In the genomic region with DNA sequence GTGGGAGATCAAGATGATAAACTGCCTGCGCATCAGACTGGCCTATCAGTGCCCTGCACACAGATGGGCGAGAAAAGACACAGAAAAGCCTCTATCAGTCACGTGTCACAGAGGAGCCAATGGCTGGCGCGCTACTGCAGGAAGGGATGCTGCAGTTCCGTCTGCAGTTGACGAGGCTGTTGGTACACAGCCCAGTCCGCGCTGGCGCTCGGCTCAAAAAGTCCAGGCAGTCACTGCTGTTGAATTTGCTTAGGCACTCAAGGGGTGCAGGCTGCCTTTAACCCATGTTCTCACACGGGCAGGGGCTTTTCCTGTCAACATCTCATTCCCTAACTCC, we compare ENCODE assay signal across 8 mouse cellular contexts.
DNase-seq lines count a peak whose midpoint lies in the region; ATAC-seq lines count a peak whose summit lies in the region.

No protein-coding gene starts in this region.

- peak; percentile 100 for ATAC-seq in hindbrain, embryonic 14.5 days (ENCODE audit: low FRiP score)
- peak; percentile 90 for ATAC-seq in megakaryocyte-erythroid progenitor cell, adult 5-6 weeks (replicated peaks; ENCODE audit: low FRiP score, low TSS enrichment, poor library complexity, severe bottlenecking)
- no peak for ATAC-seq in CD4-positive, CD25-positive, alpha-beta regulatory T cell, adult 4 months

- H3K27me3 ChIP-seq in hindbrain, embryonic 14.5 days (ENCODE audit: control insufficient read depth, insufficient read depth, low read length) = no peaks in the 10 kb centered on the region

- peak overlapping the region; percentile 64 for H3K4me2 ChIP-seq in hindbrain, embryonic 14.5 days (replicated peaks)

- no peaks in the 10 kb centered on the region for H3K9me3 ChIP-seq in hindbrain, embryonic 14.5 days (ENCODE audit: control insufficient read depth, low read length)

- intact Hi-C loops in left cerebral cortex, postnatal 10 days (cut with DNase I) = loop anchor here (10.0 kb wide), 1 partner anchor 433 kb away; no protein-coding TSS in a partner anchor

- no peaks in the 10 kb centered on the region for H3K36me3 ChIP-seq in hindbrain, embryonic 14.5 days (replicated peaks; ENCODE audit: control insufficient read depth, insufficient read depth)

- 1% methylated on average over 12 of the region's 12 CpGs for WGBS in hindbrain, embryonic 14.5 days

- DNase-seq in adrenal gland, adult (ENCODE audit: inconsistent age in 2 of 2, low spot score in 1 of 2) = peak; percentile 27 to 62
- DNase-seq in cerebellum, postnatal 4 days (ENCODE audit: low spot score in 2 of 2) = peak; percentile 73 to 90
- DNase-seq in gastrocnemius, adult 18-20 months (ENCODE audit: low spot score) = peak; percentile 13
- DNase-seq in hindbrain, embryonic 14.5 days (ENCODE audit: low spot score) = peak; percentile 91
- peak; percentile 87 to 91 for DNase-seq in left cerebral cortex, postnatal 10 days (ENCODE audit: extremely low spot score in 1 of 2, low spot score in 2 of 2)
- peak; percentile 88 for DNase-seq in right cerebral cortex, postnatal 14 days

- peak overlapping the region; percentile 27 for H3K4me3 ChIP-seq in hindbrain, embryonic 14.5 days (replicated peaks; ENCODE audit: low read length)

- H3K4me1 ChIP-seq in hindbrain, embryonic 14.5 days (replicated peaks; ENCODE audit: control insufficient read depth, insufficient read depth, low read length) = peaks cover 15% of the 10 kb centered on the region

- peak overlapping the region; percentile 86 for H3K27ac ChIP-seq in hindbrain, embryonic 14.5 days

- H3K9ac ChIP-seq in hindbrain, embryonic 14.5 days = peak overlapping the region; percentile 60

Comparison
In these comparisons a context has a peak if more than half of its experiments do, and no peak if none do; other contexts are left out.
1. DNase-seq: peak in every context shown above with its lines; median percentile 91 in hindbrain, embryonic 14.5 days; 89 in left cerebral cortex, postnatal 10 days; 88 in right cerebral cortex, postnatal 14 days; 82 in cerebellum, postnatal 4 days; 44 in adrenal gland, adult; 13 in gastrocnemius, adult 18-20 months.